Mouse (Mus musculus): ENCODE data around the gene Rabl3.

Gene Rabl3

GRCm38 (mm10) chr16:37539611-37540580, at the start of gene Rabl3, which contains the start of gene Gtf2e1:
Gene Rabl3, plus strand, starts transcription at chr16:37539885.
Gene Gtf2e1, minus strand, starts transcription at chr16:37539789.
- peak; percentile 93 for DNase-seq

- DNase-seq, result no peak
Observed at GRCm38 (mm10) chr16:37495017-37495416, 44.7 kb upstream of the Rabl3 start.

- no peak for DNase-seq
Observed at GRCm38 (mm10) chr16:37498581-37498980, 41.1 kb upstream of the Rabl3 start.

- no peak for DNase-seq
Observed at GRCm38 (mm10) chr16:37504517-37504916, 35.2 kb upstream of the Rabl3 start.

GRCm38 (mm10) chr16:37506751-37507150, 32.9 kb upstream of the Rabl3 start:
- no peak for DNase-seq

- DNase-seq, result no peak
Observed at GRCm38 (mm10) chr16:37511489-37511888, 28.2 kb upstream of the Rabl3 start.

- no peak for DNase-seq
Observed at GRCm38 (mm10) chr16:37514644-37515043, 25.0 kb upstream of the Rabl3 start.

GRCm38 (mm10) chr16:37516376-37516993, 23.2 kb upstream of the Rabl3 start:
- no peak for DNase-seq

- DNase-seq, result no peak
Observed at GRCm38 (mm10) chr16:37517596-37518211, 22.0 kb upstream of the Rabl3 start.

- DNase-seq, result no peak
Observed at GRCm38 (mm10) chr16:37518662-37519061, 21.0 kb upstream of the Rabl3 start.

- no peak for DNase-seq
Observed at GRCm38 (mm10) chr16:37519721-37520120, 20.0 kb upstream of the Rabl3 start.

- no peak for DNase-seq
Observed at GRCm38 (mm10) chr16:37520190-37521040, 19.3 kb upstream of the Rabl3 start.

GRCm38 (mm10) chr16:37522100-37522697, 17.5 kb upstream of the Rabl3 start:
- DNase-seq, result no peak

GRCm38 (mm10) chr16:37525121-37525520, 14.6 kb upstream of the Rabl3 start:
- DNase-seq, result no peak

GRCm38 (mm10) chr16:37526688-37527223, 12.9 kb upstream of the Rabl3 start:
- no peak for DNase-seq

- no peak for DNase-seq
Observed at GRCm38 (mm10) chr16:37530170-37530569, 9.5 kb upstream of the Rabl3 start.

GRCm38 (mm10) chr16:37532046-37532445, 7.6 kb upstream of the Rabl3 start:
- no peak for DNase-seq

GRCm38 (mm10) chr16:37533369-37534068, 6.2 kb upstream of the Rabl3 start:
- DNase-seq, result no peak

- no peak for DNase-seq
Observed at GRCm38 (mm10) chr16:37539240-37539610, 460 bp upstream of the Rabl3 start.

GRCm38 (mm10) chr16:37540776-37541175, 1.1 kb downstream of the Rabl3 start:
- DNase-seq, result no peak

GRCm38 (mm10) chr16:37546312-37546711, 6.6 kb downstream of the Rabl3 start:
- DNase-seq, result no peak
